ENCODE assay signal across 8 mouse cellular contexts in genomic region chr8:123101735-123102685, GRCm38 (mm10). TPM values are rescaled to one million over a fixed set of nuclear protein-coding genes. Genes with fewer than 3 reads are reported as not detected.
DNase-seq lines count a peak whose midpoint lies in the region; ATAC-seq and TF ChIP-seq lines count a peak whose summit lies in the region.

Gene Rpl13, plus strand, starts transcription at chr8:123102350.

- 0 out of 2 replicates have a peak, but pooled peaks cover 1% of the 10 kb centered on the region for H3K79me2 ChIP-seq in heart, adult 2 months (replicated peaks; ENCODE audit: control insufficient read depth, insufficient read depth, low read length)

- peak; percentile 97 for DNase-seq in 3T3-L1 (ENCODE audit: low read depth, low spot score)
- peak; percentile 92 to 93 for DNase-seq in adrenal gland, postnatal 4 days (ENCODE audit: low spot score in 2 of 2)
- DNase-seq in embryonic facial prominence, embryonic 14.5 days (ENCODE audit: low spot score), result peak; percentile 98
- DNase-seq in heart, adult 2 months, result peak; percentile 97
- DNase-seq in kidney, adult 8-10 months, result peak; percentile 97 to 98
- peak; percentile 95 to 98 for DNase-seq in spleen, postnatal 10 days (ENCODE audit: low spot score in 2 of 2)

- no peaks in the 10 kb centered on the region for H3K27me3 ChIP-seq in embryonic facial prominence, embryonic 14.5 days (replicated peaks; ENCODE audit: control insufficient read depth, insufficient read depth, low read length)
- no peaks in the 10 kb centered on the region for H3K27me3 ChIP-seq in heart, adult 2 months (ENCODE audit: control insufficient read depth, insufficient read depth, low read length)
- no peaks in the 10 kb centered on the region for H3K27me3 ChIP-seq in limb, embryonic 13.5 days
- H3K27me3 ChIP-seq in midbrain, embryonic 16.5 days (ENCODE audit: control insufficient read depth, insufficient read depth, low read depth, low read length), result no peaks in the 10 kb centered on the region

- 1% methylated on average over 48 of the region's 56 CpGs for WGBS in embryonic facial prominence, embryonic 14.5 days
- under 1% methylated on average over 56 of the region's 56 CpGs for WGBS in heart, adult 2 months
- under 1% methylated on average over 53 of the region's 56 CpGs for WGBS in limb, embryonic 13.5 days
- WGBS in midbrain, embryonic 16.5 days, result 2% methylated on average over 54 of the region's 56 CpGs

- TF ChIP-seq POLR2A in heart, adult 2 months (IDR thresholded peaks at IDR 0.05; ENCODE audit: insufficient read depth, low read depth, low read length), result peak; percentile 97

- H3K4me3 ChIP-seq in embryonic facial prominence, embryonic 14.5 days (ENCODE audit: low read depth, low read length), result peak within 1 kb of the TSS; percentile 83
- H3K4me3 ChIP-seq in heart, adult 2 months, result peak within 1 kb of the TSS; percentile 81
- peak within 1 kb of the TSS; percentile 74 for H3K4me3 ChIP-seq in limb, embryonic 13.5 days
- peak within 1 kb of the TSS; percentile 74 for H3K4me3 ChIP-seq in midbrain, embryonic 16.5 days (ENCODE audit: low read depth, low read length)

- intact Hi-C loops in heart, adult 2 months (cut with DNase I), result loop anchor here (1.0 to 10.0 kb wide), 4 partner anchors 37 to 263 kb away; partner anchors contain the start of gene Ankrd11

- peak; percentile 95 for ATAC-seq in embryonic facial prominence, embryonic 14.5 days (ENCODE audit: low read depth)
- ATAC-seq in limb, embryonic 13.5 days (ENCODE audit: low FRiP score, low read depth), result peak; percentile 95
- ATAC-seq in midbrain, embryonic 16.5 days, result peak; percentile 95

- no peaks in the 10 kb centered on the region for H3K9me3 ChIP-seq in embryonic facial prominence, embryonic 14.5 days (ENCODE audit: control insufficient read depth, low read length)
- no peaks in the 10 kb centered on the region for H3K9me3 ChIP-seq in limb, embryonic 13.5 days
- H3K9me3 ChIP-seq in midbrain, embryonic 16.5 days (replicated peaks; ENCODE audit: control insufficient read depth, low read length, poor library complexity, severe bottlenecking), result no peaks in the 10 kb centered on the region

- peak within 1 kb of the TSS; percentile 84 for H3K4me2 ChIP-seq in embryonic facial prominence, embryonic 14.5 days (ENCODE audit: low read depth, low read length)
- peak within 1 kb of the TSS; percentile 97 for H3K4me2 ChIP-seq in limb, embryonic 13.5 days (replicated peaks)
- H3K4me2 ChIP-seq in midbrain, embryonic 16.5 days (ENCODE audit: low read length), result peak within 1 kb of the TSS; percentile 95

- H3K4me1 ChIP-seq in embryonic facial prominence, embryonic 14.5 days (ENCODE audit: control insufficient read depth, insufficient read depth, low read length), result peaks cover 8% of the 10 kb centered on the region; the same call in 1 of the 2 replicates
- peaks cover 2% of the 10 kb centered on the region; the same call in 1 of the 2 replicates for H3K4me1 ChIP-seq in heart, adult 2 months (ENCODE audit: control insufficient read depth, insufficient read depth, low read length)
- peaks cover 16% of the 10 kb centered on the region for H3K4me1 ChIP-seq in limb, embryonic 13.5 days
- H3K4me1 ChIP-seq in midbrain, embryonic 16.5 days (ENCODE audit: control insufficient read depth, insufficient read depth, low read length), result peaks cover 16% of the 10 kb centered on the region

- no peak for TF ChIP-seq CTCF in heart, adult 2 months (IDR thresholded peaks at IDR 0.05)

- H3K9ac ChIP-seq in embryonic facial prominence, embryonic 14.5 days (ENCODE audit: low read depth, low read length), result peak within 1 kb of the TSS; percentile 97
- H3K9ac ChIP-seq in heart, adult 2 months (ENCODE audit: low read depth, low read length), result peak within 1 kb of the TSS; percentile 96
- H3K9ac ChIP-seq in limb, embryonic 13.5 days, result peak within 1 kb of the TSS; percentile 99
- peak within 1 kb of the TSS; percentile 93 for H3K9ac ChIP-seq in midbrain, embryonic 16.5 days (ENCODE audit: low read depth, low read length)

- H3K36me3 ChIP-seq in embryonic facial prominence, embryonic 14.5 days (ENCODE audit: control insufficient read depth, insufficient read depth, low read length), result peaks cover 49% of the 10 kb centered on the region
- H3K36me3 ChIP-seq in heart, adult 2 months (ENCODE audit: control insufficient read depth, insufficient read depth, low read length), result peaks cover 9% of the 10 kb centered on the region
- peaks cover 46% of the 10 kb centered on the region for H3K36me3 ChIP-seq in limb, embryonic 13.5 days
- peaks cover 20% of the 10 kb centered on the region for H3K36me3 ChIP-seq in midbrain, embryonic 16.5 days (ENCODE audit: control insufficient read depth, insufficient read depth, low read length)

- 0 out of 2 replicates have a peak, but pooled peaks have one; percentile 66 for TF ChIP-seq EP300 in heart, adult 2 months (IDR thresholded peaks at IDR 0.05; ENCODE audit: insufficient read depth, low read depth, low read length)

- peak within 1 kb of the TSS; percentile 93 for H3K27ac ChIP-seq in embryonic facial prominence, embryonic 14.5 days (replicated peaks; ENCODE audit: low read depth, low read length)
- H3K27ac ChIP-seq in heart, adult 2 months, result peak within 1 kb of the TSS; percentile 87
- peak within 1 kb of the TSS; percentile 96 for H3K27ac ChIP-seq in limb, embryonic 13.5 days
- peak within 1 kb of the TSS; percentile 96 for H3K27ac ChIP-seq in midbrain, embryonic 16.5 days (ENCODE audit: low read length)

RNA-seq across cellular contexts. Expression of gene Rpl13, which starts in this region (rescaled TPM):
- total RNA-seq in adrenal gland, postnatal 4 days (2021), result 100 to 1,000 TPM; 895 to 902 TPM
- polyA plus RNA-seq in embryonic facial prominence, embryonic 14.5 days (2014; fragmentation: Nextera tagmentation; extraction: Ambion mirVana), result 1,761 and 1,789 TPM in 2 replicates
- total RNA-seq in heart, adult 2 months (2021), result 100 to 1,000 TPM; 418 to 463 TPM
- polyA plus RNA-seq in heart, adult 2 months (2012; rRNA removed), result 440 and 616 TPM in 2 replicates
- 1,375 and 1,469 TPM in 2 replicates for polyA plus RNA-seq in limb, embryonic 13.5 days (2015; fragmentation: Nextera tagmentation; extraction: Ambion mirVana)
- polyA plus RNA-seq in midbrain, embryonic 16.5 days (2015; fragmentation: Nextera tagmentation; extraction: Ambion mirVana), result 639 and 669 TPM in 2 replicates

Comparison
In these comparisons a context has a peak if more than half of its experiments do, and no peak if none do; other contexts are left out.
1. Peak in every context shown above with its lines: DNase-seq, ATAC-seq, H3K4me3 ChIP-seq and H3K27ac ChIP-seq.